Mouse (Mus musculus): ENCODE measurements around the gene Hyal3. TPM values are rescaled to one million over a fixed set of nuclear protein-coding genes. Genes with fewer than 3 reads are reported as not detected.
"Not testable (repeated sequence)": the region's sequence is repeated elsewhere in the genome, so short reads cannot be mapped to it uniquely, and the experiment has no call there.

Hyal3 gene
- total RNA-seq, 1 experiment from 2014 or later = 1.4 TPM

- DNase-seq = no peak
These were observed 8.9 kb upstream of the Hyal3 start for GRCm38 (mm10) chr9:107571534-107572326.

- DNase-seq = no peak
These were observed 8.3 kb upstream of the Hyal3 start for GRCm38 (mm10) chr9:107572327-107572662.

GRCm38 (mm10) chr9:107573774-107574173 lies 6.8 kb upstream of the Hyal3 start:
- not testable (repeated sequence) for DNase-seq

GRCm38 (mm10) chr9:107575579-107576356 lies 4.8 kb upstream of the Hyal3 start:
- no peak for DNase-seq

- peak; percentile 91 for DNase-seq
These were observed 4.1 kb upstream of the Hyal3 start, which contains the start of gene Hyal1 for GRCm38 (mm10) chr9:107576357-107577107. TSS of gene Hyal1 (plus strand) at chr9:107576927.

GRCm38 (mm10) chr9:107577871-107578270 lies 2.7 kb upstream of the Hyal3 start:
- DNase-seq = peak; percentile 39

- DNase-seq = no peak
These were observed 2.0 kb upstream of the Hyal3 start, which contains the start of gene Naa80 for GRCm38 (mm10) chr9:107578587-107578986. TSS of gene Naa80 (plus strand) at chr9:107578887.

- DNase-seq = no peak
These were observed 1.4 kb upstream of the Hyal3 start for GRCm38 (mm10) chr9:107579023-107579900.

- no peak for DNase-seq
These were observed 966 bp downstream of the Hyal3 start for GRCm38 (mm10) chr9:107581584-107581983.

- no peak for DNase-seq
These were observed 2.0 kb downstream of the Hyal3 start for GRCm38 (mm10) chr9:107582509-107583062.

GRCm38 (mm10) chr9:107583174-107583573 lies 2.6 kb downstream of the Hyal3 start:
- no peak for DNase-seq

- no peak for DNase-seq
These were observed 5.9 kb downstream of the Hyal3 start for GRCm38 (mm10) chr9:107586504-107586903.

- DNase-seq = peak; percentile 98
These were observed 6.6 kb downstream of the Hyal3 start, which contains the start of gene Ifrd2 for GRCm38 (mm10) chr9:107586974-107587832. TSS of gene Ifrd2 (plus strand) at chr9:107587642.

GRCm38 (mm10) chr9:107587833-107588639 lies 7.4 kb downstream of the Hyal3 start:
- peak; percentile 81 for DNase-seq

GRCm38 (mm10) chr9:107590058-107590772 lies 9.6 kb downstream of the Hyal3 start:
- DNase-seq = no peak

- DNase-seq = no peak
These were observed 10.1 kb downstream of the Hyal3 start for GRCm38 (mm10) chr9:107590773-107591060.

- no peak for DNase-seq
These were observed 12.7 kb downstream of the Hyal3 start for GRCm38 (mm10) chr9:107593101-107593976.
